ENCODE assay signal across 8 mouse cellular contexts in genomic region chr2:92185062-92185765, GRCm38 (mm10).
DNase-seq lines count a peak whose midpoint lies in the region; ATAC-seq and TF ChIP-seq lines count a peak whose summit lies in the region.

No protein-coding gene starts in this region.

- peaks cover 2 to 3% of the 10 kb centered on the region in 2 experiments; a peak in 2 of 4 replicates for H3K4me1 ChIP-seq in liver, embryonic 14.5 days (replicated peaks; ENCODE audit: control insufficient read depth in 2 of 2, insufficient read depth in 2 of 2, low read length in 1 of 2)
- peaks cover 23% of the 10 kb centered on the region; the same call in 1 of the 2 replicates for H3K4me1 ChIP-seq in neural tube, embryonic 11.5 days (ENCODE audit: control insufficient read depth, insufficient read depth, low read length)

- no peak for ATAC-seq in liver, embryonic 14.5 days (ENCODE audit: insufficient read depth)
- ATAC-seq in neural tube, embryonic 11.5 days (ENCODE audit: insufficient read depth, low FRiP score, low TSS enrichment): peak; percentile 52

- no peaks in the 10 kb centered on the region; the same call in none of the 2 replicates for H3K27me3 ChIP-seq in liver, embryonic 14.5 days (ENCODE audit: control insufficient read depth, insufficient read depth, low read length)
- H3K27me3 ChIP-seq in neural tube, embryonic 11.5 days (ENCODE audit: control insufficient read depth, insufficient read depth, low read length): no peaks in the 10 kb centered on the region

- WGBS in liver, embryonic 14.5 days (ENCODE audit: insufficient replicate concordance): under 1% methylated on average over 41 of the region's 47 CpGs
- under 1% methylated on average over 43 of the region's 47 CpGs for WGBS in neural tube, embryonic 11.5 days

- peak; percentile 68 for DNase-seq in 3134 (ENCODE audit: extremely low read depth, insufficient read length, low spot score)
- DNase-seq in adrenal gland, adult (ENCODE audit: inconsistent age in 2 of 2, low spot score in 1 of 2): peak; percentile 65 to 90
- peak; percentile 73 for DNase-seq in embryo, embryonic 9.5 days (ENCODE audit: extremely low spot score)
- peak; percentile 53 to 59 for DNase-seq in heart, adult 9 months (ENCODE audit: low spot score in 2 of 2)
- DNase-seq in kidney, adult 8-10 months: peak; percentile 27 to 34
- no peak for DNase-seq in liver, embryonic 14.5 days (ENCODE audit: low read depth in 3 of 3, low spot score in 3 of 3)
- peak; percentile 84 for DNase-seq in neural tube, embryonic 11.5 days (ENCODE audit: low spot score)
- DNase-seq in testis, postnatal 10 days (ENCODE audit: low spot score): peak; percentile 68

- no peak for TF ChIP-seq EP300 in liver, embryonic 14.5 days (IDR thresholded peaks at IDR 0.05; ENCODE audit: low read depth)

- peak overlapping the region; percentile 95 for H3K4me2 ChIP-seq in liver, embryonic 14.5 days (ENCODE audit: low read depth)
- peak overlapping the region; percentile 91 for H3K4me2 ChIP-seq in neural tube, embryonic 11.5 days (ENCODE audit: low read depth)

- peak overlapping the region; percentile 9; the same call in 1 of the 2 replicates for H3K27ac ChIP-seq in liver, embryonic 14.5 days
- peak overlapping the region; percentile 100 for H3K27ac ChIP-seq in neural tube, embryonic 11.5 days (ENCODE audit: low read depth, low read length)

- no peak for TF ChIP-seq CTCF in liver, embryonic 14.5 days (IDR thresholded peaks at IDR 0.05; ENCODE audit: low read depth)

- H3K9me3 ChIP-seq in liver, embryonic 14.5 days (ENCODE audit: control insufficient read depth, low read length): no peaks in the 10 kb centered on the region
- H3K9me3 ChIP-seq in neural tube, embryonic 11.5 days (ENCODE audit: control insufficient read depth, low read length): no peaks in the 10 kb centered on the region

- H3K9ac ChIP-seq in liver, embryonic 14.5 days (replicated peaks): peak overlapping the region; percentile 75
- H3K9ac ChIP-seq in neural tube, embryonic 11.5 days (ENCODE audit: low read length): peak overlapping the region; percentile 90

- H3K36me3 ChIP-seq in liver, embryonic 14.5 days (replicated peaks; ENCODE audit: control insufficient read depth, insufficient read depth, low read depth): no peaks in the 10 kb centered on the region
- no peaks in the 10 kb centered on the region for H3K36me3 ChIP-seq in neural tube, embryonic 11.5 days (ENCODE audit: control insufficient read depth, insufficient read depth, low read length)

- peak overlapping the region; percentile 64 to 79 for H3K4me3 ChIP-seq in liver, embryonic 14.5 days (ENCODE audit: insufficient read depth in 1 of 2, low read depth in 2 of 2, low read length in 2 of 2)
- H3K4me3 ChIP-seq in neural tube, embryonic 11.5 days (ENCODE audit: low read depth, low read length): peak overlapping the region; percentile 89

Comparison
In these comparisons a context has a peak if more than half of its experiments do, and no peak if none do; other contexts are left out.
1. DNase-seq: peak in 3134 (single experiment), adrenal gland, adult (2 of 2), embryo, embryonic 9.5 days (single experiment), heart, adult 9 months (2 of 2), kidney, adult 8-10 months (2 of 2), neural tube, embryonic 11.5 days (single experiment) and testis, postnatal 10 days (single experiment); none in liver, embryonic 14.5 days (0 of 3).